Mouse (Mus musculus): ENCODE data around the gene Gm20854. TPM values are rescaled to one million over a fixed set of nuclear protein-coding genes. Genes with fewer than 3 reads are reported as not detected.
"Not testable (repeated sequence)": the region's sequence is repeated elsewhere in the genome, so short reads cannot be mapped to it uniquely, and the experiment has no call there.

The Gm20854 gene
- total RNA-seq (2021), result not detected

- DNase-seq (ENCODE audit: low spot score in 2 of 2); intact Hi-C loops (cut with DNase I): not testable (repeated sequence)
These were observed at the start of gene Gm20854 for GRCm38 (mm10) chrY:85530808-85531207. TSS of gene Gm20854 (minus strand) at chrY:85530908.

Measured in left cerebral cortex, postnatal 36 days (tissue).